ENCODE assay signal across 9 mouse cellular contexts in genomic region chr5:17556073-17556473, GRCm38 (mm10). TPM values are rescaled to one million over a fixed set of nuclear protein-coding genes. Genes with fewer than 3 reads are reported as not detected.
DNase-seq lines count a peak whose midpoint lies in the region; ATAC-seq and TF ChIP-seq lines count a peak whose summit lies in the region.
"Had no signal": no experiment of that assay in that cellular context is flagged by ENCODE, and none has a peak within 500 bp of the region (broad histone marks: within the 10 kb centered on the region; RNA-seq: fewer than 3 reads in every experiment).

No protein-coding gene starts in this region.

- H3K36me3 ChIP-seq in CH12.LX (replicated peaks in 1 of 2; ENCODE audit: control insufficient read depth in 1 of 2, insufficient read depth in 1 of 2, low read length in 1 of 2): no peaks in the 10 kb centered on the region
- no peaks in the 10 kb centered on the region for H3K36me3 ChIP-seq in embryonic facial prominence, embryonic 12.5 days
- H3K36me3 ChIP-seq: heart, embryonic 15.5 days had no signal

- no peak overlapping the region for H3K4me3 ChIP-seq in CH12.LX (replicated peaks in 1 of 3; ENCODE audit: low read depth in 2 of 3, low read length in 2 of 3, poor library complexity in 1 of 3)
- H3K4me3 ChIP-seq in embryonic facial prominence, embryonic 12.5 days: no peak overlapping the region
- no peak overlapping the region for H3K4me3 ChIP-seq in layer of hippocampus, adult 2 months
- H3K4me3 ChIP-seq: heart, embryonic 15.5 days had no signal

- H3K9ac ChIP-seq in CH12.LX (ENCODE audit: insufficient read depth, low read depth): no peak overlapping the region
- no peak overlapping the region for H3K9ac ChIP-seq in embryonic facial prominence, embryonic 12.5 days
- H3K9ac ChIP-seq: heart, embryonic 15.5 days had no signal

- no peak overlapping the region for H3K27ac ChIP-seq in CH12.LX (ENCODE audit: insufficient read depth, low read depth)
- H3K27ac ChIP-seq in embryonic facial prominence, embryonic 12.5 days: no peak overlapping the region
- H3K27ac ChIP-seq in layer of hippocampus, adult 2 months: no peak overlapping the region
- H3K27ac ChIP-seq: heart, embryonic 15.5 days had no signal

- no peaks in the 10 kb centered on the region for H3K9me3 ChIP-seq in CH12.LX (replicated peaks; ENCODE audit: low read length)
- H3K9me3 ChIP-seq in embryonic facial prominence, embryonic 12.5 days: no peaks in the 10 kb centered on the region
- H3K9me3 ChIP-seq: heart, embryonic 15.5 days had no signal

- TF ChIP-seq RAD21 in CH12.LX (IDR thresholded peaks at IDR 0.05; ENCODE audit: low read depth, low read length): no peak

- H3K4me2 ChIP-seq in CH12.LX (ENCODE audit: insufficient read depth, low read depth, poor library complexity, severe bottlenecking): peak overlapping the region; percentile 56; the same call in 1 of the 2 replicates
- no peak overlapping the region for H3K4me2 ChIP-seq in embryonic facial prominence, embryonic 12.5 days (replicated peaks)
- H3K4me2 ChIP-seq: heart, embryonic 15.5 days had no signal

- no peak for TF ChIP-seq POLR2A in CH12.LX (IDR thresholded peaks at IDR 0.05; ENCODE audit: low read depth, low read length)

- DNase-seq in frontal cortex, postnatal 10 days (ENCODE audit: low spot score in 2 of 2): no peak
- peak; percentile 26 for DNase-seq in CH12.LX (ENCODE audit: extremely low read depth)
- DNase-seq in kidney, adult 8-10 months: peak; percentile 27 to 41
- peak; percentile 41 for DNase-seq in mesoderm, embryonic 11.5 days (ENCODE audit: low read depth, low spot score)
- no peak for DNase-seq in layer of hippocampus, adult 2 months (ENCODE audit: low spot score in 2 of 2)
- no peak for DNase-seq in gastrocnemius, postnatal 4 days (ENCODE audit: low spot score in 2 of 2)

- peaks cover 3 to 4% of the 10 kb centered on the region in 2 experiments; a peak in 2 of 4 replicates for H3K4me1 ChIP-seq in CH12.LX (ENCODE audit: control insufficient read depth in 1 of 2, insufficient read depth in 2 of 2)
- no peaks in the 10 kb centered on the region for H3K4me1 ChIP-seq in embryonic facial prominence, embryonic 12.5 days
- H3K4me1 ChIP-seq: heart, embryonic 15.5 days had no signal

- ATAC-seq in frontal cortex, adult (ENCODE audit: low TSS enrichment): peak; percentile 50; the same call in 1 of the 2 replicates
- peak; percentile 52; the same call in 1 of the 2 replicates for ATAC-seq in embryonic facial prominence, embryonic 12.5 days (ENCODE audit: insufficient number of reproducible peaks, insufficient read depth, low FRiP score, low TSS enrichment)

- no peaks in the 10 kb centered on the region for H3K79me2 ChIP-seq in CH12.LX (replicated peaks; ENCODE audit: control insufficient read depth, extremely low read depth, insufficient read depth, poor library complexity, severe bottlenecking)

- TF ChIP-seq EP300 in CH12.LX (IDR thresholded peaks at IDR 0.05; ENCODE audit: low read length): no peak

- dilution Hi-C loops in CH12.LX (cut with MboI; ENCODE audit: extremely low pct_ligation_motif_present, extremely low pct_unique_long_range_greater_than_20kb, low sequenced_read_pairs): no loop called here

- in situ Hi-C loops in CH12.LX (cut with MboI; ENCODE audit: low pct_ligation_motif_present, low pct_unique_long_range_greater_than_20kb, low sequenced_read_pairs): no loop called here

- TF ChIP-seq CTCF in CH12.LX (conservative IDR thresholded peaks at IDR 0.05 in 1 of 2, IDR thresholded peaks at IDR 0.05 in 1 of 2; ENCODE audit: low read depth in 2 of 2, low read length in 2 of 2): no peak
- TF ChIP-seq CTCF in layer of hippocampus, adult 2 months (conservative IDR thresholded peaks at IDR 0.05): no peak

- WGBS in embryonic facial prominence, embryonic 12.5 days: 32% methylated on average over 7 of the region's 7 CpGs

- no peaks in the 10 kb centered on the region for H3K27me3 ChIP-seq in CH12.LX (replicated peaks)
- no peaks in the 10 kb centered on the region for H3K27me3 ChIP-seq in embryonic facial prominence, embryonic 12.5 days
- H3K27me3 ChIP-seq: heart, embryonic 15.5 days had no signal

TF ChIP-seq in CH12.LX, 34 proteins besides CTCF, POLR2A, EP300 and RAD21:
- TF ChIP-seq JUND (conservative IDR thresholded peaks at IDR 0.05; ENCODE audit: low read depth, low read length): 0 out of 2 replicates have a peak, but pooled peaks have one; percentile 8
- TF ChIP-seq USF1 (IDR thresholded peaks at IDR 0.05; ENCODE audit: low read depth, low read length): no peak
- TF ChIP-seq KAT2A (IDR thresholded peaks at IDR 0.05; ENCODE audit: insufficient replicate concordance, low read length): no peak
- TF ChIP-seq SIN3A (IDR thresholded peaks at IDR 0.05; ENCODE audit: low read length): peak; percentile 67; the same call in 1 of the 2 replicates
- TF ChIP-seq ETS1 (conservative IDR thresholded peaks at IDR 0.05; ENCODE audit: low read depth, low read length): peak; percentile 46; the same call in 1 of the 2 replicates
- TF ChIP-seq MXI1 (IDR thresholded peaks at IDR 0.05; ENCODE audit: low read depth, low read length): peak; percentile 70; the same call in 1 of the 2 replicates
- peak; percentile 53; the same call in 1 of the 2 replicates for TF ChIP-seq MYC (IDR thresholded peaks at IDR 0.05; ENCODE audit: low read depth, low read length)
- peak; percentile 85 for TF ChIP-seq MAFK (IDR thresholded peaks at IDR 0.05; ENCODE audit: insufficient replicate concordance, low read length)
- 0 out of 2 replicates have a peak, but pooled peaks have one; percentile 22 for TF ChIP-seq TCF12 (IDR thresholded peaks at IDR 0.05; ENCODE audit: low read depth, low read length)
- no peak for TF ChIP-seq ZNF384 (IDR thresholded peaks at IDR 0.05; ENCODE audit: low read depth, low read length)
- peak; percentile 65 for TF ChIP-seq MAX (IDR thresholded peaks at IDR 0.05; ENCODE audit: low read length)
- peak; percentile 64; the same call in 1 of the 2 replicates for TF ChIP-seq IRF4 (IDR thresholded peaks at IDR 0.05; ENCODE audit: low read depth, low read length)
- no peak for TF ChIP-seq HCFC1 (IDR thresholded peaks at IDR 0.05; ENCODE audit: low read depth, low read length)
- TF ChIP-seq SMC3 (IDR thresholded peaks at IDR 0.05; ENCODE audit: low read depth, low read length): no peak
- TF ChIP-seq BHLHE40 (IDR thresholded peaks at IDR 0.05; ENCODE audit: low read depth, low read length): peak; percentile 84
- 0 out of 2 replicates have a peak, but pooled peaks have one; percentile 75 for TF ChIP-seq RCOR1 (conservative IDR thresholded peaks at IDR 0.05; ENCODE audit: low read depth, low read length)
- TF ChIP-seq USF2 (conservative IDR thresholded peaks at IDR 0.05; ENCODE audit: low read depth, low read length): no peak
- TF ChIP-seq ZMIZ1 (IDR thresholded peaks at IDR 0.05; ENCODE audit: low read depth, low read length): no peak

RNA-seq across cellular contexts. Expression of gene Sema3c, which starts 18.0 kb away (rescaled TPM):
- not detected in 2 replicates for total RNA-seq in CH12.LX (2012; rRNA removed)
- not detected in 2 replicates for total RNA-seq in CH12.LX (2014; rRNA removed)
- polyA plus RNA-seq in CH12.LX (2012; ENCODE audit: insufficient read length, low read depth): not detected in 2 replicates
- 24.5 and 24.8 TPM in 2 replicates for polyA plus RNA-seq in embryonic facial prominence, embryonic 12.5 days (2016; fragmentation: Nextera tagmentation; extraction: Ambion mirVana)
- total RNA-seq in layer of hippocampus, adult 2 months (2021): 10 to 100 TPM; 17.1 to 19.7 TPM
- 100 to 1,000 TPM; 165 to 183 TPM for total RNA-seq in gastrocnemius, postnatal 4 days (2021)

Comparison
In these comparisons a context has a peak if more than half of its experiments do, and no peak if none do; other contexts are left out.
1. DNase-seq: peak in CH12.LX (single experiment), kidney, adult 8-10 months (2 of 2) and mesoderm, embryonic 11.5 days (single experiment); none in frontal cortex, postnatal 10 days (0 of 2), layer of hippocampus, adult 2 months (0 of 2) and gastrocnemius, postnatal 4 days (0 of 2).
2. RNA of gene Sema3c, which starts 18.0 kb away (total RNA-seq): 165 to 183 TPM in gastrocnemius, postnatal 4 days and 17.1 to 19.7 TPM in layer of hippocampus, adult 2 months; not detected in CH12.LX; every median in the first group is over 10 times any median in the second.